Mouse (Mus musculus) heart, embryonic 14.5 days (tissue): ENCODE data around the gene Hoxa5. TPM values are rescaled to one million over a fixed set of nuclear protein-coding genes. Genes with fewer than 3 reads are reported as not detected.

ENCODE experiments used
- ATAC-seq: fragments of 200-750 bp; cut with Nextera tagmentation; 2 replicates; pipeline ENCODE4 v1.8.0; 2017; ENCODE audit warnings: low read depth, moderate TSS enrichment; ENCODE audit not compliant: insufficient number of reproducible peaks, insufficient read depth, low FRiP score
- H3K27ac ChIP-seq, 2 experiments: fragments of 200-500 bp in 1 of 2; fragments of 300-500 bp in 1 of 2; sonication (generic) in 1 of 2; replicated peaks in 1 of 2; 2 replicates each; pipeline ENCODE4 v1.5.1; 2012 to 2014; ENCODE audit warnings: low read depth in 2 of 2, low read length in 2 of 2, control low read depth in 1 of 2, mild to moderate bottlenecking in 1 of 2, mixed read lengths in 1 of 2; ENCODE audit not compliant: control insufficient read depth in 1 of 2, insufficient read depth in 1 of 2
- H3K27me3 ChIP-seq: fragments of 300-500 bp; sonication (generic); 2 replicates; pipeline ENCODE4 v1.6.1; 2014; ENCODE audit warnings: mild to moderate bottlenecking, low read length, control low read depth; ENCODE audit not compliant: control insufficient read depth, insufficient read depth
- H3K36me3 ChIP-seq: fragments of 300-500 bp; sonication (generic); 2 replicates; pipeline ENCODE4 v1.6.1; 2014; ENCODE audit warnings: mild to moderate bottlenecking, control low read depth, low read length, mixed read lengths; ENCODE audit not compliant: control insufficient read depth, insufficient read depth
- H3K4me1 ChIP-seq, 2 experiments: fragments of 200-500 bp in 1 of 2; fragments of 300-500 bp in 1 of 2; sonication (generic) in 1 of 2; 2 replicates each; pipeline ENCODE4 v1.6.1; 2012 to 2014; ENCODE audit warnings: low read length in 2 of 2, control low read depth in 1 of 2, mixed read lengths in 1 of 2; ENCODE audit not compliant: control insufficient read depth in 2 of 2, insufficient read depth in 2 of 2
- H3K4me2 ChIP-seq: fragments of 300-500 bp; sonication (generic); 2 replicates; pipeline ENCODE4 v1.6.1; 2014; ENCODE audit warnings: mild to moderate bottlenecking, low read length
- H3K4me3 ChIP-seq, 2 experiments: fragments of 200-500 bp in 1 of 2; fragments of 300-500 bp in 1 of 2; sonication (generic) in 1 of 2; 2 replicates each; pipeline ENCODE4 v1.5.1; 2012 to 2014; ENCODE audit warnings: low read length in 2 of 2, mild to moderate bottlenecking in 2 of 2, control low read depth in 1 of 2, low read depth in 1 of 2, moderate library complexity in 1 of 2; ENCODE audit not compliant: control insufficient read depth in 1 of 2, insufficient read depth in 1 of 2
- H3K9ac ChIP-seq: fragments of 300-500 bp; sonication (generic); 2 replicates; pipeline ENCODE4 v1.6.1; 2014; ENCODE audit warnings: mild to moderate bottlenecking, low read length
- H3K9me3 ChIP-seq: fragments of 300-500 bp; sonication (generic); 2 replicates; pipeline ENCODE4 v1.6.1; 2016; ENCODE audit warnings: low read length, control low read depth; ENCODE audit not compliant: control insufficient read depth
- WGBS: fragments of 180-500 bp; shearing (Covaris S2); extraction: QIAGEN DNeasy Blood & Tissue Kit; methylation state at CpG from one replicate; pipeline ENCODE4 v1.1.7; 2014; 5-methylcytosine and 5-hydroxymethylcytosine counted together
- polyA plus RNA-seq: library from polyadenylated mRNA; unstranded; fragments of >200 nt; fragmentation: Nextera tagmentation; extraction: Ambion mirVana; gene quantifications from 2 replicates; pipeline ENCODE4 v1.2.1, GENCODE M21; 2014

Gene Hoxa5
- polyA plus RNA-seq, 1 experiment from 2014 or later, result 1.3 TPM

- ATAC-seq, result no peak
- Histone ChIP-seq H3K27me3 (peaks cover 98% of the 10 kb centered on the region), H3K36me3 (no peaks in the 10 kb centered on the region), H3K4me1 (peaks cover 5 to 7% of the 10 kb centered on the region in 2 experiments; a peak in 3 of 4 replicates), H3K9me3 (no peaks in the 10 kb centered on the region), H3K9ac (no peak overlapping the region), H3K27ac (no peak overlapping the region), H3K4me2 (no peak overlapping the region), H3K4me3 (no peak overlapping the region)
- WGBS, result 5% methylated on average over 10 of the region's 10 CpGs
These were observed 9.7 kb downstream of the Hoxa5 start for GRCm38 (mm10) chr6:52194690-52195089.

GRCm38 (mm10) chr6:52191860-52192550, 12.4 kb downstream of the Hoxa5 start:
- peak overlapping the region; percentile 75 for H3K4me2 ChIP-seq
- peaks cover 5 to 7% of the 10 kb centered on the region in 2 experiments; a peak in 3 of 4 replicates for H3K4me1 ChIP-seq
- H3K27me3 ChIP-seq, result peaks cover 99% of the 10 kb centered on the region
- WGBS, result 2% methylated on average over 43 of the region's 55 CpGs
- no peaks in the 10 kb centered on the region for H3K9me3 ChIP-seq
- peak overlapping the region; percentile 48 to 60 for H3K4me3 ChIP-seq
- no peak overlapping the region for H3K27ac ChIP-seq
- H3K9ac ChIP-seq, result peak overlapping the region; percentile 31
- H3K36me3 ChIP-seq, result no peaks in the 10 kb centered on the region
- no peak for ATAC-seq

- ATAC-seq, result no peak
- no peak within 1 kb of the TSS for H3K27ac ChIP-seq
- peak within 1 kb of the TSS; percentile 48 to 60 for H3K4me3 ChIP-seq
- H3K9me3 ChIP-seq, result no peaks in the 10 kb centered on the region
- no peaks in the 10 kb centered on the region for H3K36me3 ChIP-seq
- WGBS, result 3% methylated on average over 72 of the region's 102 CpGs
- H3K9ac ChIP-seq, result peak within 1 kb of the TSS; percentile 31
- peaks cover 99% of the 10 kb centered on the region for H3K27me3 ChIP-seq
- peaks cover 5 to 7% of the 10 kb centered on the region in 2 experiments; a peak in 3 of 4 replicates for H3K4me1 ChIP-seq
- H3K4me2 ChIP-seq, result peak within 1 kb of the TSS; percentile 75
These were observed 13.2 kb downstream of the Hoxa5 start, which contains the start of gene Hoxa4 for GRCm38 (mm10) chr6:52190906-52191810. Hoxa4 (minus strand) TSS chr6:52191753.

- peak overlapping the region; percentile 75; the same call in 1 of the 2 replicates for H3K4me2 ChIP-seq
- H3K9me3 ChIP-seq, result no peaks in the 10 kb centered on the region
- H3K36me3 ChIP-seq, result no peaks in the 10 kb centered on the region
- H3K27ac ChIP-seq, result no peak overlapping the region
- 2% methylated on average over 23 of the region's 23 CpGs for WGBS
- 0 out of 2 replicates have a peak overlapping the region, but pooled peaks have one; percentile 22 for H3K9ac ChIP-seq
- peaks cover 99% of the 10 kb centered on the region for H3K27me3 ChIP-seq
- peaks cover 5 to 7% of the 10 kb centered on the region in 2 experiments; a peak in 3 of 4 replicates for H3K4me1 ChIP-seq
- ATAC-seq, result no peak
- peak overlapping the region in 1 of 2 experiments; percentile 48; a peak in 1 of 4 replicates for H3K4me3 ChIP-seq
These were observed 14.0 kb downstream of the Hoxa5 start for GRCm38 (mm10) chr6:52190410-52190809.

GRCm38 (mm10) chr6:52189909-52190308, 14.5 kb downstream of the Hoxa5 start:
- H3K9me3 ChIP-seq, result no peaks in the 10 kb centered on the region
- peaks cover 5 to 7% of the 10 kb centered on the region in 2 experiments; a peak in 3 of 4 replicates for H3K4me1 ChIP-seq
- no peak for ATAC-seq
- no peaks in the 10 kb centered on the region for H3K36me3 ChIP-seq
- no peak overlapping the region for H3K4me2 ChIP-seq
- H3K9ac ChIP-seq, result no peak overlapping the region
- peaks cover 99% of the 10 kb centered on the region for H3K27me3 ChIP-seq
- H3K4me3 ChIP-seq, result no peak overlapping the region
- WGBS, result 6% methylated on average over 8 of the region's 8 CpGs
- H3K27ac ChIP-seq, result no peak overlapping the region

- H3K9ac ChIP-seq, result no peak overlapping the region
- H3K27ac ChIP-seq, result no peak overlapping the region
- H3K27me3 ChIP-seq, result peaks cover 99% of the 10 kb centered on the region
- 14% methylated on average over 5 of the region's 5 CpGs for WGBS
- no peak overlapping the region for H3K4me3 ChIP-seq
- H3K9me3 ChIP-seq, result no peaks in the 10 kb centered on the region
- ATAC-seq, result no peak
- H3K4me1 ChIP-seq, result peaks cover 5 to 7% of the 10 kb centered on the region in 2 experiments; a peak in 3 of 4 replicates
- no peak overlapping the region for H3K4me2 ChIP-seq
- H3K36me3 ChIP-seq, result no peaks in the 10 kb centered on the region
These were observed 15.2 kb downstream of the Hoxa5 start for GRCm38 (mm10) chr6:52189172-52189591.

- Histone ChIP-seq H3K9ac (no peak overlapping the region), H3K9me3 (no peaks in the 10 kb centered on the region), H3K27me3 (peaks cover 100% of the 10 kb centered on the region), H3K4me3 (no peak overlapping the region), H3K4me2 (no peak overlapping the region), H3K36me3 (no peaks in the 10 kb centered on the region), H3K4me1 (no peaks in the 10 kb centered on the region; a peak in 1 of 4 replicates), H3K27ac (no peak overlapping the region)
- no peak for ATAC-seq
- 18% methylated on average over 1 of the region's 1 CpGs for WGBS
These were observed 17.9 kb downstream of the Hoxa5 start for GRCm38 (mm10) chr6:52186500-52186899.
